Mouse (Mus musculus) CD8-positive naive resting alpha-beta T cell, adult 2 months (primary cell): ENCODE measurements around the gene Por.
A peak's percentile ranks its signal among the peaks of the same experiment; 100 is the strongest.

Experiments used
- DNase-seq, 2 experiments: peaks; one replicate each; pipeline ENCODE4 v3.0.0; 2022; ENCODE audit warnings: low read depth in 2 of 2, low spot score in 2 of 2

Gene Por

DNA sequence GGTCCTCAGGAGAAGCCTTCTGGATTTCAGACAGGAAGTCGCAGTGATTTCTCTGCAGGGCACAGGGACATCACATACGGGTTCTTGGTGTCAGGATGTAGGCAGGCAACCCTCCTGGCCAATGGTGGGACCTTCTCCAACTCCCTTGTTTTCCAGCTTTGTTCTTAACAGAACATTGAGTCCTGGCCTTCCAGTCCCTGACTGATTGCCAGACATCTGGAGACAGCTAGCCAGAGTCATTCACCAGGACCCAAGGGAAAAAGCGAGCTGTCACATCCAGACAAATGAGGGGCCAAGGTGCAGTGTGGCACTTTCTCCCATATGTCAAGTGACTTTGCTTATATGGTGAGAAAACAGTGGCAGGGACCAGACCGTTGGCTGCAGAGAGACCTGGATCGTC lies 13.8 kb upstream of the Por start:
- no peak for DNase-seq

DNA sequence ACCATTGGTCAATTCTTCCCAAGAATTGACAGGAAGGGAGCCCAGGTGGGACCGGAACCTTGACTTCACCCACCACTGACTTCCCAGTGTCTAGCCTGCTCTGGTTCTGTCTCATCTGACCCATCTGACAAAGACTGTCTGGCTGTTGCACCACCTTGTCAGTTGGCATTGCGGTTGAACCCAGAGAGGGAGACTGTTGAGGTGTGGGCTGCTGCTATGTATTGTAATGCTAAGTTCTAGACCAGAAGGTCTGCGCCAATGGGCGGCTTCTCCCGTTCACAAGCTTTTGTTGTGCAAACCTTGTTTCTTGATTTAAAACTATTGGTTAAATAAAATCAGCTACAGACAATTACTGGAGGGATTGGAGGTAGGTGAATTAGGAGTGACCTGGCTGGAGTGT lies 12.7 kb upstream of the Por start:
- DNase-seq = no peak

DNA sequence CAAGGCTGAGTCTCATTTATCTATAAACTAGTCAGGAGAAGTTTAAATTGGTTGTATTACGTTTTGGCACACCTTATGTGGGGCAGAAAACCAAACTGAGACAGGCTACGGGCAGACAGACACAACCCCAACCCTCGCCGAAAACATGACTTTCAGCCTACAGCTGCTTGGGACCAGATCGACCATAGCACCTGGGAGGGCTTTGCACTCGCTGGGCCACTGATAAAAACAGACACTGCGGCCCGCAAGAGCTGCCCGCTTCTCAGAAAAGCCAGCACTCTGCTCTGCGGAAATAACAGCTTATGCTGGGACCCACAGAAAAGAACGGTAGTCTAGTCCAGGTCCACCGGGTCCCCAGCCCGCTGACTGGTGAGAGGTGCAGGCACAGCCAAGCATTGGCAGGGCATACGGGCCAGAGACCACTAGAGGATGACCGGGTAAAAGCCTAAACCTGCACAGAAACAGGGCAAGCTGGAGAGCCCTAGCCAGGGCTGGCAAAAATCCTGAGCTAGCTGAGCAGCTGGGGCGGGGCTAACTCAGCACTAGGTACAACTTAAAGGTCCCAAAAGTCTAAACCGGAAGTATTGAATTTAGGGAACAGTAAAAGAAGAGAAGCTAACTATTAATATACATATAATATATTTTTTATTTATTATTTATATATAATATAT lies 12.0 kb upstream of the Por start:
- DNase-seq = no peak

DNA sequence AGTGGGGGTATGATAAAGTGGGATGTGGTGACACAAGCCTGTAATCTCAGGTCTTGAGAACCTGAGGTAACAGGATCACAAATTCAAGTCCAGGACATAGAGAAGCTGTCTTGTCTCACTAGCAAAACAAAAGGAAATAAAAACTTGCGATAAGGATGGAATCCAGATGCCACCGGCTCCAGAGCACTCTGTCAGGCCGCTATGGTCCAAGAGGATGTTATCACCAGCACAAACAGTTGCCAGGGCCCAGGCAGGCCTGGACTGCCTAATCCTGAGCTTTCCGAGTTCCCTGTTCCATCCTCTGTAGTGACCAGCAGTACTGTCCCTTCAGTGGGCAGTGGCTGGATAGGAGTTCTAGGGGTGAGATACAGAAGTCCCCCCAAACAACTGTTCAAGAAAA lies 9.9 kb upstream of the Por start:
- no peak for DNase-seq

DNA sequence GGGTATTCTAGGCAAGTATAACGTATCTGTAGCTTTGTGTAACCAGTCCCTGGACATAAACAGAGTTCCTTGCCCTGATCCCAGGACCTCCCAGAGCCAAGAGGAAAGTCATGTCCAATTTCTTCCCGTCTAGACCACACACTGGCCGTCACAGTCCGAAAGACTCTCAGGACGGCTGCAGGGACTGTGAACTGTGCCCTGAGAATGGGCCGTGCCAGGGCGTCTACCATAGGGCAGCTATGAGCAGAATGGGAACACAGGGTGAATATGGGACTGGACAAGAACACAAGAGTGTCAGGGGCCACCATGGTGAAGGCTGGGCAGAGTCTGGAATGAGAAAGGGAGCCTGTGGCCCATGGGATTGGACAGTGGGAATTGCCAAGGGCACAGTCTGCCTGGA lies 9.3 kb upstream of the Por start:
- no peak for DNase-seq

DNA sequence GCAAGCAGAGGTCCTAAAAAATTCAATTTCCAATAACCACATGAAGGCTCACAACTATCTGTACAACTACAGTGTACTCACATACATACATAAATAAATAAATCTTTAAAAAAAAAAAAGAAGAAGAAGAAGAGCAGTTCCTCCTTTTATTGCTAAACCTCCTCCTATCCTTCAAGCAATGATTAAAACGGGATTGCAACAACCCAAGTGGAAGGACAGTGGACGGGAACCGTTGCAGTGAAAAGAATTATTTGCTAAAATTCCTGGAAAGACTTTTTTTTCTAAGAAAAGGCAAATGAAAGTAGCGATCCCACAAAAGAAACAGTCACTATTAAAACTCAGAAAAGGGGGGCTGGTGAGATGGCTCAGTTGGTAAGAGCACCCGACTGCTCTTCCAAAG lies 2.9 kb upstream of the Por start:
- no peak for DNase-seq

DNA sequence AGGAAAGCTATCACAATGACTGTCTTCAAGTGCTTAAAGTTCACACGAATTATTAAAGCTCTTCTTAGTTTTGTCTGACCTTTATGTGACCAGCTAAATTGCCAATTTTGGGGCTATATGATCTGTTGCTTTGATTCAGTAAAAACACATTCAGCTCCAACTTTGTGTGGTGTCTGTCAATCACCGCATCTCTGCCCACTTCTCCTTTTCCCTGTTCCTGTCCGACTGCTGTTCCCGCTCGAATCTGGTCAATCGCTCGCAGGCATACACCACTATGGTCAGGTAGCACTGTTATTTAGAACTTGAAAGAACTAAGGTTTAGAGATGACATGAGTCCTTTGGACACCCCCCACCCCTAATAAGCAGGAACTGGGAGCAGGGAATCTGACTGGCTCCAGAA lies 1.8 kb upstream of the Por start:
- DNase-seq = no peak

DNA sequence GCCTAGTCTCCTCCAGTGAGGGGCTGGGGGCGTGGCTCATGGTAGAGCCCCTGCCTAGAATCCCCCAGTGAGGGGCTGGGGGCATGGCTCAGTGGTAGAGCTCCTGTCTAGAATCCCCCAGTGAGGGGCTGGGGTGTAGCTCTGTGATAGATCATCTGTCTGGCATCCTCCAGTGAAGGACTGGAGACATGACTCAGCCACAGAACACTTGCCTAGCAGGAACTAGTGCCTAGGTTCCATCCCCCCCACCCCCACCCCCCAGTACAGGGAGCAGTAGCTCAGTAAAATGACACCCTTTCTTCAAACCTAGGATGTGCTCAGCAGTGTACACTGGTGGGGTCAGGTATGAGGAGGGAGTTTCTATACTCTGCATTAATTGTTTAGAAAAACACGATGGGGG lies 1.0 kb downstream of the Por start:
- DNase-seq = no peak

DNA sequence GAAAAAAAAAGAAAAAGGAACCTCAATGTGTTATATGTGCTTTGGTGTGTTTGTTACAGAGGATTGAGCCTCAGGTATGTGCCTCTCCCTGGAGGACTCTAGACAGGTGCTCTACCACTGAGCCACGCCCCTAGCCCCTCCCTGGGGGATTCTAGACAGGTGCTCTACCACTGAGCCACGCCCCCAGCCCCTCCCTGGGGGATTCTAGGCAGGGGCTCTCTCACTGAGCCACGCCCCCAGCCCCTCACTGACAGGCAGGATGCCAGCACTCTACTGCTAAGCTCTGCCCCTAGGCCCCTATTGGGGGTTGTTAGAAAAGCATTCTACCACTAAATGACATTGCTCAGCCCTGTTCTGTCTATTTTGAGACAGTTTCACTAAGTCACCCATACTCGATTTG lies 2.7 kb downstream of the Por start:
- DNase-seq = no peak

DNA sequence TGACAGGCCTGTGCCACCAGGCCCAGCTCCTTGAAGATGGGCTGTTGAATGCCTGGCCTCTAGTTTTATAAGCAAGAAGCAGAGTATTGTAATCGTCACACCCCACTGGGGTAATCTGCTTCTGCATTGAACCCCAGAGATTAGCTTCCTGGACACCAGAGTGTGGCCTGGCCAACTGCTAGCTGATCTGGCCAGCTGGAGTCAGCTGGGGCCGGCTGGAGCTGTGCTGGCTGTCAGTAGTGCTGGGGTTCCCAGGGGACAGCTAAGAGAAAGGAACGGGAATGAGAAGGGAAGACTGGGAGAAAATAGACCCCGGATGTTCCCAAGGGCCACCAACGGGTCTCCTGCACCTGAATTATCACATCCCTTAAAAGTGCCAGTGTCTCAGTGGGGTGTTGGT lies 3.1 kb downstream of the Por start:
- DNase-seq = no peak

DNA sequence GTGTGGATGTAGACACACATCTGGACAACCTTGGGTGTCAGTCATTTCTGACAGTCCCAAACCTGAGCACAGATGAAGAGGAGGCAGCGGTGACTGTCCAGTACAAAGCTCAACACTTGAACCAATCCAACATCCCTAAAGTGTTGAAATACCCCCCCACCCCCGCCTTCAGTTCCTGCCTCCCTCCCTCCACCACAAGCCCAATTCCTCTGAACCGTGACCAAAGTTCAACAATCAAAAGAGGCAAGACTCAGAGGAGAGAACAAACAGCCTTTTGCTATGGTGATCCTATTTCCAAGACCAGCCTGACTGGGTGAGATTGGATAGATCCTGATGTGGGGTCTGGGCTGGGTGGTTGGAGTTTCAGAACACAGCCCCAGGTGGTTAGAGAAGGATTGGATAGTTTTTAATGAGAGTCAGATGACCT lies 4.5 kb downstream of the Por start:
- no peak for DNase-seq

DNA sequence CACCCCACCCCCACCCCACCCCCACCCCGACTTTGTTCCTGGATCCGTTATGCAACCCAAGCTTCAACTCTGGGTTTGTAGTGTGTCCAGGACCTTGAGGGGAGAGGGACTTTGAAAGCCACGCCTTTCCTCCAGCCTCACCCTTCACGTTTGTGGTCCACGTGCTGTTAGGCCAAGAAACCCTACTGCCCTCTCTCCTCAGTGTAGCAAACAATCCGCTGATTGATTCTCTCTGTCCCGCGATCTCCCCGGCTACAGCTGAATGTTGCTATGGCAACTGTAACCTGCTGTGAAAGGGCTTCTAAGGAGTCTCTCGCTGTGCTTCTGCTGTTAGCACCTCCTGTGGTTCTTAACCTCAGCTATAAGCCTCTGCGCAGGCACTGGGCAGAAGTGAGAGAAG lies 5.0 kb downstream of the Por start:
- peak; percentile 28 to 34 for DNase-seq

DNA sequence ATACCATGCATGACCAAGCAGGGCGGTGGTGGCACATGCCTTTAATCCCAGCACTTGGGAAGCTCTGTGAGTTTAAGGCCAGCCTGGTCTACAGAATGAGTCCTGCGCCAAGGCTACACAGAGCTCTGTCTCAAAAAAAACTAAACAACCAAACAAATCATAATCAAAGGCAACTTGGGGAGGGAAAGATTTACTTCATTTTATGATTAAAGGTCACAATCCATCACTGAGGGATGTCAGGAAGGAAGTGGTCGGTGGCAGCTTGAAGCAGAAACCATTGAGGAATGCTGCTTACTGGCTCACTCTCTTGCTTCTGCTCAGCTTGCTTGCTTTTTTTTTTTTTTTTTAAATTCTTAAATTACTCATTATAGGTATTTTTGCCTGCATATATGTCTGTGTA lies 6.9 kb downstream of the Por start:
- DNase-seq = peak in 1 of 2 experiments; percentile 11

DNA sequence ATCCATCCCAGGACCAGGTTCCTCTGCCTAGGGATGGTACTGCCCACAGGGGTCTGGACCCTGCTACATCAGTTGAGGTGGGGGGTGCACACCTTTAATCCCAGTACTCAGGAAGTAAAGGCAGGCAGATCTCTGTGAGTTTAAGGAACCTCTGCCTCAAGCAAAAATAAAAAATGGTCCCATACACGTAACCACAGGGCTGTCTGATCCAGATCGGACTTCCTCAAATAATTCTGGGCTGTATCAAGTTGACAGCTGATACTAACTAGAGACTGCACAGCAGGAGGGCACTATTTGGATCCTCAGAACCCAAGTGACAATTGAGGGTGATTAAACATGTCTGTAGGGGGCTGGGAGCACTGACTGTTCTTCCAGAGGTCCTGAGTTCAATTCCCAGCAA lies 7.4 kb downstream of the Por start:
- no peak for DNase-seq

DNA sequence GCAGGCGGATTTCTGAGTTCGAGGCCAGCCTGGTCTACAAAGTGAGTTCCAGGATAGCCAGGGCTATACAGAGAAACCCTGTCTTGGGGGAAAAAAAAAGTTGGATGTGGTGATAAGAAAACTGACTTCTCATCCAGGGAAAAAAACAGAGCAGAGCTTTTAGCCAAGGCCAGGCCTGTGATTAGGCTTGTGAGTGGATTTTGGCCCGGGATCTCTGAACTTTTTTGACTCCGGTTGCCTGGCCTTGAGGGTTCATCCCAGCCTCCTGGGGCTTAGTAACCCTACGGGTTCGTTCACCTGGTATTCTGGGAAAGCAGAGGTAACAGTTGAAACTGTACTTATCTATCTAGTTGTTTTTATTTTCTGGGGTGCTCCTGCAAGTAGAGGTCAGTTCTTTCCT lies 8.6 kb downstream of the Por start:
- no peak for DNase-seq

DNA sequence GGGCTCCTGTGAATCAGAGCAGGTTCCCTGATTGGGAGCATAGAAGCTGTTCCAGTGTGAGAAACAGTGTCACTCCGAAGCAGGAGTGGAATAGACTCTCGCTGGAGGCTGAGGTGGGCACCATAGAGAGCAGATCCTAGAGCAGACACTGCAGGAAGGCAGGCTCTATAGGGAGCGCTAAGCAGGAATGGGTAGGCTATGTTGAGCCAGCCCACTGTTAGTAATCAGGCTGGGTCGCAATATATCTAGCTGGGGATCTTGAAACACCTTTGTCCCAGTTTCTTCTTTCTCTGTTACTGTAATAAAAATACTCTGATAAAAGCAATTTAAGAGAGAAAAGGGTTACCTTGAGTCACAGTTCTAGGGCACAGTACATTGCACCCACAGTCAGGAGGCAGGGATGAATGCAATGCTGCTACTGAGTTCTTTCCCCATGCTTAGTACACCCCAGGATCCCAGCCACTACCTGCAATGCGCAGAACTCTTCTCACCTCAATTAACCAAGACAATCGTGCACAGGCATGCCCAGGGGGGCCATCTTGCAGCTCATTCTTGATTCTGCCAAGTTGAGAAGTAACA lies 11.2 kb downstream of the Por start:
- DNase-seq = no peak

DNA sequence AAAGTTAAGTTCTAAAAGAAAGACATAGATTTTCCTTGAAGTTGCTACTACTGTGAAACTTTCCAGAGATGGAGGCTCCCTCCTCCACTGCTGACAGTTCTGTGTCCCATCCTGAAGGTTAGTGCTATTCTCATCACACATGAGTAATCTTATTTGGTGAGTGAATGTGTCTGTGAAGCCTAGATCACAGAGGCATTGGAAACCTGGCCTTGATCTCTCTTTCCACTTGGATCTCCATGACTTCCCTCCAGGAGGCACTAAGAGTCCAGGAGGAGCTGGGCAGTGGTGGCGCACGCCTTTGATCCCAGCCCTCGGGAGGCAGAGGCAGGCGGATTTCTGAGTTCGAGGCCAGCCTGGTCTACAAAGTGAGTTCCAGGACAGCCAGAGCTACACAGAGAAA lies 12.2 kb downstream of the Por start:
- DNase-seq = no peak

DNA sequence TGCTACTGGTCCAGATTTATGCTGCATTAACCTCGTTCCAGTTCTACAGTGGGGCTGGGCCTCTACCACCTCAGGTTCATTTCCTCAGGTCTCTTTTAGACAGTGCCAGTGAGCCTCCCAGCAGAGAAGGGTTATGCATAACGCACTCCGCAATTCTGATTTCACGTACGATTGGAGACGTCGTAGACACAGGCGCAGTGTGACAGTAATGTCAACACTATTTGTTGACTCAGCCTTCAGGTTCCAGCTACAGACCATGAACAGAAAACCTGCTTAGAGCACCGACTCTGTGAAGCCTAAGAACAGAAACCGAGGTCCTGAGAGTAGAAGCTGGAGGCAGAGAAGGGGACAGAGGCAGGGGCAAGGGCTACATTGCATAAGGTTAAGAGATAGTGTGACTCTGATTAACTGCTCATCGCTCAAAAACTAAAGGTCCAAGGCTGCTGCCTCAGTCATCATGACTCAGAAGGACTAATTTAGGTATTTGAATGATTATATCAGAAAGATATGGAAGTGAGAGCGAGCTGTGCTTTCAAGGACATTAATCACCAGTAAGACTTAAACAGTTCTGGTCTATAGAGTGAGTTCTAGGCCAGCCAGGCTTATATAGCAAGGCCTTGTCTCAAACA lies 13.2 kb downstream of the Por start:
- DNase-seq = no peak

DNA sequence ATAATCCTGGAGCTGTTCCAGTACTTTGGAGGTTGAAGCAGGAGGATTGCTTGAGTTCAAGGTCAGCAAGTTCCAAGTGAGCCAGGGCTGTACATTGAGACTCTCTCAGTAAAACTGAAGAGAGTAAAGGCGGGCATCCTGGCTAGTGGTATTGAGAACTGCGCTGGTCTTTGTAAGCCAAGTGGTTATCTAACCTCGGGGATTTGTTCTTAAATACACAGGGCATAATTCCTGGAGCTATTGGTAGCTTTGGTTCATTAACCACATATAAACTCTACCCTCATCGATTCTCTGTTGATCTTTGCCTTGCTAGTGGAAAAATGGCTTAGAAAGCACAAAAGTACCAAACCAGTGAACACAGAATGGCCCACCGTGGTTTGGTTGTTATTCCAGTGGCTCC lies 20.6 kb downstream of the Por start:
- DNase-seq = no peak

DNA sequence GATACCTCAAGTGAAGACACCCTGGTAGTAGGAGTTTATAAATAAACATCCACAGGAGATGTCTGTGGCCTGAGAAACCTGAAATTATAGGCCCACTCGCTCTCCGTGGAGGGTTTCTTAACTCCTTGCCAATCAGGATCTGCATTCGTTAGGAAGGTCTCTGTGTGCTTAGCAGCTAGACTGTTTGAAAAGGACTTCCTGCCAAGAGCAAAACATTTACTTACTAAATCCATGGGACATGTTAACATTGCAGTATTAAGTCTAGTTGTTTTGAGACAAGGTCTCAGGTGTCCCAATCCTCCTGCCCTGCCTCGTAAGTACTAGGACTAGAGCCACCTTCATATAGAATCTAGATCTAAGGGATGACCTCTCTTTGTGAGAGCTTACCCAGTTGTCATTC lies 21.4 kb downstream of the Por start:
- no peak for DNase-seq

DNA sequence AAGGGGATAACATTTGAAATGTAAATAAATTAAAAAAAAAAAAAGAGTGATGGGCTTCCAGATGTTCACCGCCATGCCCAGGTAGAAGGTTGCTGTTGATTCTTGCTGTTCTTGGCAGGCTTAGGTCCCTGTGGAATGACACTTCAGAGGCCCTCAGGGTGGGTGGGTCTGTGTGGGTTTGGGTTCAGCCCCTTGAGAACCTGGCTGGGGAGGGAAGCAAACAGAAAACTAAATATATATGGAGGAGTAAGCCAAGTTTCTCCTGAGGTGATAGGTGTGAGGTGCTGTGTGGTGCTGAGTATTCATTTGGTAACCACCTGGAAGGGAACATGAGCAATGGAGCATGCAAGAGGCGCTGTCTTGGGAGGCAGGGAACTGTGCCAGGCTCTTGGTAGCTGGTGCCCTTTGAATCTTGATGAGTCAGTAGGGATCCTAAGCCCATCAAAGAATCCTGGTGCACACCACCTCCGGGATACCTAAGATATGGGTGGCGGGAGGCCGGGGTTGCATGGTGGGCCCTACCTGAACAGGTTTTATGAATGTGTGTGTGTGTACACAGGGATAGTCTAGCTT lies 23.5 kb downstream of the Por start:
- DNase-seq = no peak

DNA sequence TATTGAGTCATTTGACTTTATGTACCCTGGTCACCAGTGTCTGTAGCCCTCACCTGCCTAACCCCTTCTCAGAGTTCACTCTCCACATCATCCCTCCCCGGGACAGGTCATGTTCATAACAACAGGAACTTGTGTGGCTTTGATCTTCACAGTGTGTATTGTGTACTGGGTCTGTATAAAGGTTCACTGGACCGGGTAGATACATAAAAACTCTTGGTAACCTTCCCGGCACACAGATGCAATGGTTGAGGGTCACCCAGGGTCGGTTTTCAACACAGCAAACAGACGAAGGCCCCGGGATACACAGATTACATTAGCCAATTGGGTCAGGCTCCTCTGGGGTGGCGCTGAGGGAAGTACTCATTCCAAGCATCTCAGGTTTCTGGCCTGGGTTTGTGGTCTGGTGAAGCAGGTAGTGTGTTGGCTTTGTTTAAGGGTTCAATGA lies 25.5 kb downstream of the Por start:
- no peak for DNase-seq

DNA sequence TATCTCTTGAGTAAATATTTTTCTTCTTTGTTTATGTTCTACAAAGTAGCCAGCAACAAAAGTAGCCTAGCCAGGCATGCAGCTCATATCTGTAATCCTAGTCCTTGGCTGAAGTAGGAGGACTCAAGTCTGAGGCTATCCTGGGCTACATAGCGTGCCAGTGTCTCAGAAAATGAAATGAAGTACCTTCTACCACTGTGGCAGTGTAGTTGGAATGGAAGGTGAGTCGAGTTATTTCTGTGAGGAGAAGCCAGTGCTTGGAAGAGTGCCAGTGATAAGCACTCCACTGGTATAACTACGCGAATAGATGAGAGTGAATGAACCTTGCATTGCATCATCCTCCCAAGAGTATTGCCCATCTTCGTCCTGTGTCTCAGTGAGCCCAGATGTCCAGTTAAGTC lies 27.9 kb downstream of the Por start:
- DNase-seq = no peak
